Mouse (Mus musculus) megakaryocyte, adult 5-6 weeks (primary cell): ENCODE measurements around the gene Spp1. TPM values are rescaled to one million over a fixed set of nuclear protein-coding genes. Genes with fewer than 3 reads are reported as not detected.

Experiments used
- ATAC-seq: 2 replicates; pipeline ENCODE4 v1.8.0; 2016; ENCODE audit warnings: mild to moderate bottlenecking, inconsistent platforms; ENCODE audit not compliant: poor library complexity, severe bottlenecking
- total RNA-seq, 2 experiments: library from RNA; stranded (forward) in 1 of 2; stranded (reverse) in 1 of 2; fragments of 153-499, 151-499 nt in 1 of 2; fragments of 221-1000, 200-1000 nt in 1 of 2; gene quantifications; 2 replicates each; pipeline versions ENCODE4 v1.2.3 to v1.2.4; 2015 to 2017

Spp1 gene
- total RNA-seq (2015) (16.5 and 20.4 TPM in 2 replicates), total RNA-seq (2017) (9.6 and 11.2 TPM in 2 replicates)

GRCm38 (mm10) chr5:104434835-104435301, at the start of gene Spp1:
Spp1 (plus strand) TSS chr5:104435118.
- ATAC-seq = peak; percentile 85

- no peak for ATAC-seq
Observed at GRCm38 (mm10) chr5:104385521-104385920, 49.4 kb upstream of the Spp1 start.

- no peak for ATAC-seq
Observed at GRCm38 (mm10) chr5:104386908-104387307, 48.0 kb upstream of the Spp1 start.

GRCm38 (mm10) chr5:104390962-104391361, 44.0 kb upstream of the Spp1 start:
- no peak for ATAC-seq

GRCm38 (mm10) chr5:104392784-104393183, 42.1 kb upstream of the Spp1 start:
- 0 out of 2 replicates have a peak, but pooled peaks have one; percentile 41 for ATAC-seq

GRCm38 (mm10) chr5:104396286-104396685, 38.6 kb upstream of the Spp1 start:
- ATAC-seq = peak; percentile 86

GRCm38 (mm10) chr5:104398001-104398400, 36.9 kb upstream of the Spp1 start:
- ATAC-seq = no peak

GRCm38 (mm10) chr5:104399291-104399950, 35.5 kb upstream of the Spp1 start:
- no peak for ATAC-seq

GRCm38 (mm10) chr5:104399970-104400369, 34.9 kb upstream of the Spp1 start:
- no peak for ATAC-seq

- no peak for ATAC-seq
Observed at GRCm38 (mm10) chr5:104402651-104403050, 32.3 kb upstream of the Spp1 start.

- no peak for ATAC-seq
Observed at GRCm38 (mm10) chr5:104403351-104403750, 31.6 kb upstream of the Spp1 start.

GRCm38 (mm10) chr5:104404551-104404950, 30.4 kb upstream of the Spp1 start:
- no peak for ATAC-seq

- ATAC-seq = no peak
Observed at GRCm38 (mm10) chr5:104405051-104405450, 29.9 kb upstream of the Spp1 start.

GRCm38 (mm10) chr5:104406756-104407155, 28.2 kb upstream of the Spp1 start:
- no peak for ATAC-seq

- ATAC-seq = peak; percentile 77
Observed at GRCm38 (mm10) chr5:104407541-104408231, 27.2 kb upstream of the Spp1 start.

- ATAC-seq = peak; percentile 39
Observed at GRCm38 (mm10) chr5:104408549-104408948, 26.4 kb upstream of the Spp1 start.

- ATAC-seq = no peak
Observed at GRCm38 (mm10) chr5:104415999-104416398, 18.9 kb upstream of the Spp1 start.

GRCm38 (mm10) chr5:104417028-104417427, 17.9 kb upstream of the Spp1 start:
- peak; percentile 70 for ATAC-seq

GRCm38 (mm10) chr5:104417721-104418120, 17.2 kb upstream of the Spp1 start:
- ATAC-seq = no peak

- no peak for ATAC-seq
Observed at GRCm38 (mm10) chr5:104422039-104422438, 12.9 kb upstream of the Spp1 start.

GRCm38 (mm10) chr5:104423861-104424260, 11.1 kb upstream of the Spp1 start:
- no peak for ATAC-seq

GRCm38 (mm10) chr5:104425949-104426348, 9.0 kb upstream of the Spp1 start:
- ATAC-seq = peak; percentile 64
